Mouse (Mus musculus): ENCODE data around the gene Tgfbr1.
A peak's percentile ranks its signal among the peaks of the same experiment; 100 is the strongest.
"Not testable (repeated sequence)": the region's sequence is repeated elsewhere in the genome, so short reads cannot be mapped to it uniquely, and the experiment has no call there.

The Tgfbr1 gene

GRCm38 (mm10) chr4:47349759-47350158 is 3.3 kb upstream of the Tgfbr1 start:
- peak; percentile 51 to 63 for DNase-seq

GRCm38 (mm10) chr4:47351386-47352049 is 1.5 kb upstream of the Tgfbr1 start:
- DNase-seq, result peak; percentile 52 to 59

DNA sequence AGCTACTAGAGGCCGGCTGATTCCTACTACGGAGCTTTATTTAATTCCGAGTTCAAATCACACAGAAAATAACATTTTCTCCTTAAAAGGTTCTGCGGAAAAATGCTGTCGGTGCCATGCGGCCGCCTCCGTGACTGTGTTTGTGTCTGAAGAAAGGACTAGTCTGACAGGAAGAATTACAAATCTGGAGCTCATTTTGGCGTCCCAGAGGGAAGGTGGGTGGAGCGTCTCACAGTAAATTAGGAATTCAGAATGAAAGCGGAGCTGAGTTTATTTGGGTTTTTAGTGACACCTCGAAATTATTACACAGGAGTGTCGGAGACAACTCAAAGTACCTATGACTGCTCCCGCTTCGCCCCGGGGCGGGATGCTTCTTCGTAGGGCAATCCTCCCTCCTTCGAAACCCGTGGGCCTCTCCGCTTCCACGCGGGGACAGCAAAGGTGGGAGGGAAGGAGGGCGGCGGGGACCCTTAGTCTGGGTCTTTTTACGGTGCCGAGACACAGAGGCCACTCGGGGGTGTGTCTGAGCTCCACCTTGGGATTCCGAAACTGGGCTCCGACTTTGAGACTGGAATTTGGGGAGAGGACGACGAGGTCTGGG is 861 bp upstream of the Tgfbr1 start:
- DNase-seq, result peak; percentile 40 to 44

DNA sequence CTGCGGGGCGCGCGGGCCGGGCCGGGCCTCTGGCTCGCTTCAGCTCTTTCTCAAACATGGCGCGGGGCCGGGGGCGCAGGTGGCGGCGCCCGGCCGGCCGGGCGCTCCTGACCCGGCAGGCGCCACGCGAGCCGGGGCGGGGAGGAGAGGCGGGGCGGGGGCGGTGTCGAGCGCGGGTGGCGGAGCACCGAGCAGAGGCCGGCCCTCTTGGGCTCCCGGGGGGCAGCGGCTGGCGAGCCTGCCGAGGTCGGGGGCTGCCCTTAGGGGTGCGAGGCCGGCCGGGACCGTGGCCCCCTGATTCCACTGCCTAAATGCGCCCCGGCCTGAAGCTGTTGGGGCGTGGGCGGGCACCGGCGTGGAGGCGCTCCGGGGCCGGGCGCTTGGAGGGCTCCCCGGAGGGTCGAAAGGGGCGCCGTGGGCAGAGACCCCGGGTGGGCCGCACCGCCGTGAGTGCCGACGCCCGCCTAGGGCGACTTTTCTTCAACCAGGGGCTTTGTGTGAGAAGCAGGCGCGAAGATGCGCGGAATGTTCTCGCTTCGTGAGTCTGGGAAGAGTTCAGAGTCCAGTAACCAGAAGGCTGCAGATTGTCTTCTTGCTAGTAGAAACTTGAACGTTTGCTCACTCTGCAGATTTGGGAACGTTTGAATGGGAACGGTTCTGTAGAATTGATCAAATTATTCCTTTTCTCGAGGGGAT is 542 bp downstream of the Tgfbr1 start:
- DNase-seq, result peak; percentile 43 to 67

DNA sequence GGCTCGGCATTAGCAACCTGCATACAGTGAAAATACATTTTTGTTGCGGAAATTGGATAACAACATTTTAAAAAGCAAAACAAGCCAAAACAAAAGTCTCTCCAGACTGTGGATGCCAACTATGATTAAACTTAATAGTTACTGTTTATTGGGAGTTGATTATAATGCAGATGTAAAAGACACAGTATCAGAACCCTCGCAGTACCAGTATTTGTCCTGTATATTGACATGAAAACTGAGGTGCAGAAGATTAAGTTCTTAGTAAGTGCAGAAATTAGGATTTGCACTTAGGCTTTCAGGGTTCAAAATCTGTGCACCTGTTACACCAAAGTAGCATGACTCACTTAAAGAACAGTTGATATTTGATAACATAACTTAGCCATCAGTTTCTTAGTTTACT is 1.3 kb downstream of the Tgfbr1 start:
- no peak for DNase-seq

GRCm38 (mm10) chr4:47362662-47363061 is 9.6 kb downstream of the Tgfbr1 start:
- DNase-seq, result no peak

DNA sequence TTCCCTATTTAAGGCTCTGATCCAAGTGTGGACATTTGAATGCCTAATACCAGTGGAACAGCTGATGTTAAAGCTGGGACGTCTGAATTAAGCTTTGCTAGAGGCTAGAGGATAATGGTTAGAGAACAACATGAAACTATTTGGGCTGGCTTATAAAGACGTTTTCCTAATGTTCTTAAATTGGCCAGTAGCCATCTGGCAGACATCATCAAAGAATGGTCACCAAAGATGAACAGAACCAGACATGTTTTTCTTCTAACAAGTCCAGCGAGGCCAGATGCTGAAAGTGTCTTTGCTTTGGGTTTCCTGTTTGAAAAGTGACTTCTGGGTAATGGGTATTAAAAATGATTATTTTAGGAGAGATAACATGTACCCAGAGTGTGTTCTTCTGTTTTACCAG is 10.1 kb downstream of the Tgfbr1 start:
- no peak for DNase-seq

- DNase-seq, result no peak
These were observed 15.7 kb downstream of the Tgfbr1 start for GRCm38 (mm10) chr4:47368717-47369116.

- DNase-seq, result no peak
These were observed 25.7 kb downstream of the Tgfbr1 start for GRCm38 (mm10) chr4:47378716-47379115.

- no peak for DNase-seq
These were observed 29.4 kb downstream of the Tgfbr1 start for GRCm38 (mm10) chr4:47382426-47382825.

GRCm38 (mm10) chr4:47391926-47392325 is 38.9 kb downstream of the Tgfbr1 start:
- DNase-seq, result not testable (repeated sequence)

DNA sequence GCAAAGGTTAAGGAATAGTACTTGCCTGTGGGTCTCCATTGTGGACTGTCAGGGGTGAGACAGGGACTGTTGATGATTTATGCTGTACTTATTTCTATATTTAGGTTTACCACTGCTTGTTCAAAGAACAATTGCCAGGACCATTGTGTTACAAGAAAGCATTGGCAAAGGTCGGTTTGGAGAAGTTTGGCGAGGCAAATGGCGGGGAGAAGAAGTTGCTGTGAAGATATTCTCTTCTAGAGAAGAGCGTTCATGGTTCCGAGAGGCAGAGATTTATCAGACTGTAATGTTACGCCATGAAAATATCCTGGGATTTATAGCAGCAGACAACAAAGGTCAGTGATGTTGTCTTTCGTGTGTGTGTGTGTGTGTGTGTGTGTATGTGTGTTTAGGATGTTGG is 43.2 kb downstream of the Tgfbr1 start:
- no peak for DNase-seq

- DNase-seq, result no peak
These were observed 45.1 kb downstream of the Tgfbr1 start for GRCm38 (mm10) chr4:47397951-47398687.

DNA sequence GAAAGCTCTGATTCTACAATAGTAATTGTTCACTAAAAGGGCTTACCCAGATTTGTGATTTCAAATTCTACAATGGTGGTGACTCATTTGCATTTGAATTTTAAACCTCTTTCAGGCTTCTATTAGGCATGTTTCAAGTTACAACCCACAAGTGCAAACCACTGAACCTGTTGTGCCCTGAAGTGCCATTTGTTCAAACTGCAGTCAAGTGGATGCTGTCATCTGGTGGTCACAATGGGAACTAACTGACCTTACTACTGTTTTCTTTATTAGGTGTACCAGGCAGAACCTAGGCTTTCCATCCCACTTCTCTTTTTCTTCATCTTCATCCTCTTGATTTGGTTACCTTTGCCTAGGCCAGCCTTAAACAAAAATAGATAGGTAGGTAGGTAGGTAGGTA is 46.8 kb downstream of the Tgfbr1 start:
- DNase-seq, result peak; percentile 38 to 58

DNA sequence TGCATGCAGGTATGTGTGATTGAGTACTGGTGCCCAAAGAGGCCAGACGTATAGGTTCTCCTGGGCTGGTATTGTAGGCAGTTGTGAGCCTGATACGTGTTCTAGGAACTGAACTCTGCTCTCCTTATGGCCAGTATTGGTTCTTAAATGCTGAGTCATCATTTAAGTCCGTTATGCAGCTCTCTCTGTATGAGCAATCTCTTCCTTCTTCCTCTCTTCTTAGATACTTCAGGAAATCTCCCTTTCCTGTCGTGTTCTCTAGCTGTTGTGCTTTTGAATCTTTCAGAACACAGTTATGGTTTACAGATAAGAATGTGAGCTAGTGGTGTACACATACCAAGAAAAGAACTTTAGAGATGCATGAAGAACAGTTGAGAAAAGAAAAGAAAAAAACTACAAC is 47.3 kb downstream of the Tgfbr1 start:
- DNase-seq, result no peak

- DNase-seq, result no peak
These were observed 49.2 kb downstream of the Tgfbr1 start for GRCm38 (mm10) chr4:47402200-47402599.

- no peak for DNase-seq
These were observed 51.5 kb downstream of the Tgfbr1 start for GRCm38 (mm10) chr4:47404536-47404935.

DNA sequence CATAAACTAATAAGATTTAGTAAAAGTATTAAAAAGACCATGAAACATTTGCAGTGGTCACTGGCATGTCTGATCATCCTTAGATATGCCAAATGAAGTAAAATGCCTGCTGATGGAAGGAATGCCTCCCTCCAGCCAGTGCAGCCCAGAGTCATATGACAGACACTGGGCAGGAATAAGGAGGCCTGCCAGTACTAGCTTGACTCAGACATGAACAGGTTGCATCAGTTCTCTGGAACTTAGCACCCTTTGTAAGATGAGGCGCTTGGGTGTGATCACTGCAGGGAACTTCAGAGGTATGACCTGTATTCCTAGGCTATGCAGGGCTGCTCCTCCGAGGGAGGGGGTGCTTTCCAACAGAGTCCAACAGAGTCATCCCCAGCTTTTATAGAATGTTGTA is 54.1 kb downstream of the Tgfbr1 start:
- DNase-seq, result no peak

DNA sequence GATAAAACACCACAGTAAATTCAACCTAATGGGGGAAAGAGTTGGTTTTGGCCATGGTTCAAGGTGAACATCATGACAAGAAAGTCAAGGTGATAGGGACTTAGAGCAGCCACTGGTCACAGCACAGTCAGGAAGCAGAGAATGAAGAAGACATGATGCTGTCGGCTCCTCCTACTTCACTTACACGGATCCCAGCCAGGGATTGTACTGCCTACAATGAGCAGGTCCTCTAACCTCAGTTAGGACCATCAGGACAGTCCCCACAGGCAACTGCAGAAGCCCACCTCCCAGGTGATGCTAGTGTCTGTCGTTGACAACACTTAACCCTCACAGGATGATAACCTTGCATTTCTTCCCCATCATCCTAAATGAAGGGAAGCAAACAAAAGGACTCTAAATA is 64.8 kb downstream of the Tgfbr1 start:
- no peak for DNase-seq

- DNase-seq, result no peak
These were observed 66.4 kb downstream of the Tgfbr1 start for GRCm38 (mm10) chr4:47419268-47419973.

- DNase-seq, result no peak
These were observed 67.2 kb downstream of the Tgfbr1 start for GRCm38 (mm10) chr4:47420191-47420590.

DNA sequence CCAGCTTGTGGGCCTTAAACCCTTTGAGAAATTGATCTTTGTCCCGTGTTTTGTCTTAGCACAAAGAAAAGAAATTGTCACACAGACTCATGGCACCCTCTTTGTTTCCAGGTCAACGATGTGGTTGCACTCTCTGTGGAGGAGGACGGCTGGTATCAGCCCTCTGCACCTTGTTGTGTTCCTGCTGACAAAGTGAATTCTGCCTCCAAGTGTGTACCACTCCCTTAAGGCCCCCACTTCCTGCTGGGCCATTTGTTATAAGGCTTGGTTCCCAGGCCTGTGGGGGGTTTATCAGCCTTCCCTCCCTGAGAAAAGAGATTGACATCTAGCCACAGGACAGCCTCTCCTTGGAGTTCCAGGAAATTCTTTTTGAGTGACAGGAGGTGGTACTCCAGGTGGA is 69.2 kb downstream of the Tgfbr1 start:
- DNase-seq, result no peak

DNA sequence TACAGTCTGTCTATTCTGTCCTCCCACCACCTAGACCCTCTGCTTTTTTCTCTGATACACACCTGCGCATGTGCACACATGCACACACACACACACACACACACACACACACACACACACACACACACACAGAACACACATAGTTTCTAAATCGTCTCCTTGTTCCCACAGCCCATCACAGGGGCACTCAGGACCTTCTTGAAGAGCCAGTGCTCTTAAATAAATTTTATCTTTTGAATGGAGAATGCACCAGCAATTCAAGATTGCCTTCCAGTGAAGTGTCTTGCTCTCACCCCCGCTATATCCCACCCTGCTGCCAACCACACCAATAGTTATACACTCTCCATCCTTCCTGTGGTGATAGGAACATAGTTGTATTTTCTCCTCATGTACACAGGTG is 69.9 kb downstream of the Tgfbr1 start:
- DNase-seq, result no peak

Measured in kidney, adult 8-10 months (tissue).